ENCODE assay signal across 15 mouse cellular contexts in the genomic region with DNA sequence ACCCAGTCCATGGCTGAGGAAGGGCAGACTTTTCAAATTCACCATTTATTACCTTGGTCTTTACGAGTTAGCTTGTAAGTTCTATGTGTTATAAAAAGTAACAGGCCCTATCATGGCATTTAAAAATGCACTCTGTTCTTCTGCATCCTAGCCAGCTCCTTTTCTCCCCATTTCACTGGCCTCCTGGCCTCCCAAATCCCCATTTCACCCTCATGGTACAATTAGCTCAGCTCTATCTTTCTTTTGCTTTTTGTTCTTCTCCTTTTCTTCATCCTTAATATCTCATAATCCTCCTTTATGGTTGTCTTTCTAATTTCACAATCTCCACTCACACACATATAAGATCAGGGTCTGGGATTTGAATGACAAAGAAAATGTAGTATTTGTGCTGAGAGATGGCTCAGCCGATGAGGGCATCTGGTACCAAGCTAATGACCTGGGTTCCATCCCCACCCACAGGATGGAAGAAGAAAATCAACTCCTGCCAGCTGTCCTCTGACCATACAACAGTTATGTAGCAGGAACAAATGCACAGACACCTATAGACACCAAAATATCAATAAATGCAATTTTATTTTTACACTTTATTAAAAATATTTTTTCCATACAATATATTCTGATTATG. TPM values are rescaled to one million over a fixed set of nuclear protein-coding genes. Genes with fewer than 3 reads are reported as not detected.
A peak's percentile ranks its signal among the peaks of the same experiment; 100 is the strongest.
DNase-seq lines count a peak whose midpoint lies in the region; ATAC-seq and TF ChIP-seq lines count a peak whose summit lies in the region.
"Had no signal": no experiment of that assay in that cellular context is flagged by ENCODE, and none has a peak within 500 bp of the region (broad histone marks: within the 10 kb centered on the region; RNA-seq: fewer than 3 reads in every experiment).

No protein-coding gene starts in this region.

- no peaks in the 10 kb centered on the region for H3K9me3 ChIP-seq in forebrain, embryonic 11.5 days (ENCODE audit: control insufficient read depth, low read length)
- H3K9me3 ChIP-seq in forebrain, embryonic 10.5 days = no peaks in the 10 kb centered on the region
- no peaks in the 10 kb centered on the region for H3K9me3 ChIP-seq in hindbrain, embryonic 13.5 days
- H3K9me3 ChIP-seq in neural tube, embryonic 14.5 days (ENCODE audit: control insufficient read depth, low read length) = no peaks in the 10 kb centered on the region
- H3K9me3 ChIP-seq: kidney, embryonic 15.5 days had no signal

- ATAC-seq in forebrain, embryonic 11.5 days (replicated peaks; ENCODE audit: low FRiP score) = peak; percentile 54; the same call in 1 of the 2 replicates
- peak; percentile 53; the same call in 1 of the 2 replicates for ATAC-seq in hindbrain, embryonic 13.5 days (ENCODE audit: low FRiP score)
- ATAC-seq in neural tube, embryonic 14.5 days (ENCODE audit: low read depth) = peak; percentile 68; the same call in 1 of the 2 replicates

- H3K4me1 ChIP-seq in forebrain, embryonic 11.5 days (replicated peaks; ENCODE audit: control insufficient read depth, insufficient read depth, low read length) = 0 out of 2 replicates have a peak, but pooled peaks cover 2% of the 10 kb centered on the region
- peaks cover 12% of the 10 kb centered on the region; the same call in 1 of the 2 replicates for H3K4me1 ChIP-seq in forebrain, embryonic 10.5 days
- H3K4me1 ChIP-seq in hindbrain, embryonic 13.5 days (replicated peaks) = no peaks in the 10 kb centered on the region
- H3K4me1 ChIP-seq in neural tube, embryonic 14.5 days (ENCODE audit: control insufficient read depth, insufficient read depth, low read length) = no peaks in the 10 kb centered on the region
- no peaks in the 10 kb centered on the region for H3K4me1 ChIP-seq in kidney, adult 2 months (ENCODE audit: control insufficient read depth, insufficient read depth, low read length)
- H3K4me1 ChIP-seq: kidney, embryonic 15.5 days had no signal

- no peak overlapping the region for H3K27ac ChIP-seq in forebrain, embryonic 11.5 days (ENCODE audit: low read depth, low read length)
- H3K27ac ChIP-seq in forebrain, embryonic 10.5 days = no peak overlapping the region
- H3K27ac ChIP-seq in hindbrain, embryonic 13.5 days = no peak overlapping the region
- no peak overlapping the region for H3K27ac ChIP-seq in neural tube, embryonic 14.5 days (ENCODE audit: low read depth, low read length)
- no peak overlapping the region for H3K27ac ChIP-seq in kidney, adult 2 months (ENCODE audit: insufficient read depth, low read depth, low read length)
- H3K27ac ChIP-seq: kidney, embryonic 15.5 days had no signal

- TF ChIP-seq POLR2A in kidney, adult 2 months (IDR thresholded peaks at IDR 0.05; ENCODE audit: low read depth, low read length) = no peak

- no peak for TF ChIP-seq CTCF in kidney, adult 2 months (conservative IDR thresholded peaks at IDR 0.05; ENCODE audit: insufficient read depth, insufficient read length, low read depth, low read length)

- DNase-seq in forebrain, embryonic 11.5 days (ENCODE audit: low spot score) = no peak
- no peak for DNase-seq in forebrain, embryonic 10.5 days (ENCODE audit: extremely low spot score, low spot score)
- DNase-seq in cerebellum, adult 11-12 months = peak; percentile 57
- no peak for DNase-seq in frontal cortex, postnatal 36 days (ENCODE audit: low spot score in 2 of 2)
- DNase-seq in frontal cortex, postnatal 10 days (ENCODE audit: low spot score in 2 of 2) = no peak
- DNase-seq in kidney, adult 2 months = no peak
- DNase-seq: B cell, adult 2 months; gastrocnemius, postnatal 25 days; lung, postnatal 14 days had no signal

- whole genome bisulfite sequencing in forebrain, embryonic 11.5 days = 50% methylated on average over 2 of the region's 2 CpGs
- 67% methylated on average over 2 of the region's 2 CpGs for WGBS in forebrain, embryonic 10.5 days
- 60% methylated on average over 2 of the region's 2 CpGs for WGBS in hindbrain, embryonic 13.5 days
- 31% methylated on average over 2 of the region's 2 CpGs for WGBS in neural tube, embryonic 14.5 days
- 47% methylated on average over 2 of the region's 2 CpGs for WGBS in kidney, adult 2 months

- H3K4me2 ChIP-seq in forebrain, embryonic 11.5 days (ENCODE audit: low read depth, low read length, severe bottlenecking) = no peak overlapping the region
- H3K4me2 ChIP-seq in hindbrain, embryonic 13.5 days = no peak overlapping the region
- H3K4me2 ChIP-seq in neural tube, embryonic 14.5 days (ENCODE audit: low read depth, low read length) = no peak overlapping the region
- H3K4me2 ChIP-seq: kidney, embryonic 15.5 days; liver, embryonic 11.5 days had no signal

- H3K36me3 ChIP-seq in forebrain, embryonic 11.5 days (ENCODE audit: control insufficient read depth, insufficient read depth, low read length) = no peaks in the 10 kb centered on the region
- H3K36me3 ChIP-seq in forebrain, embryonic 10.5 days (replicated peaks) = no peaks in the 10 kb centered on the region
- H3K36me3 ChIP-seq in hindbrain, embryonic 13.5 days = no peaks in the 10 kb centered on the region
- no peaks in the 10 kb centered on the region for H3K36me3 ChIP-seq in neural tube, embryonic 14.5 days (ENCODE audit: control insufficient read depth, insufficient read depth, low read length)
- H3K36me3 ChIP-seq in kidney, adult 2 months (ENCODE audit: control insufficient read depth, insufficient read depth, low read length) = no peaks in the 10 kb centered on the region
- H3K36me3 ChIP-seq: kidney, embryonic 15.5 days had no signal

- no peak overlapping the region for H3K9ac ChIP-seq in forebrain, embryonic 11.5 days (ENCODE audit: low read length)
- no peak overlapping the region for H3K9ac ChIP-seq in hindbrain, embryonic 13.5 days
- H3K9ac ChIP-seq in neural tube, embryonic 14.5 days (replicated peaks; ENCODE audit: low read depth, low read length) = no peak overlapping the region
- H3K9ac ChIP-seq: kidney, embryonic 15.5 days had no signal

- H3K27me3 ChIP-seq in forebrain, embryonic 11.5 days (ENCODE audit: control insufficient read depth, insufficient read depth, low read length) = no peaks in the 10 kb centered on the region
- no peaks in the 10 kb centered on the region for H3K27me3 ChIP-seq in forebrain, embryonic 10.5 days (ENCODE audit: poor library complexity, severe bottlenecking)
- no peaks in the 10 kb centered on the region for H3K27me3 ChIP-seq in hindbrain, embryonic 13.5 days
- no peaks in the 10 kb centered on the region for H3K27me3 ChIP-seq in neural tube, embryonic 14.5 days (ENCODE audit: control insufficient read depth, insufficient read depth, low read length)
- no peaks in the 10 kb centered on the region for H3K27me3 ChIP-seq in kidney, adult 2 months (replicated peaks; ENCODE audit: control insufficient read depth, insufficient read depth, low read length)

- no peak overlapping the region for H3K4me3 ChIP-seq in forebrain, embryonic 11.5 days (ENCODE audit: low read depth, low read length)
- H3K4me3 ChIP-seq in forebrain, embryonic 10.5 days = no peak overlapping the region
- no peak overlapping the region for H3K4me3 ChIP-seq in hindbrain, embryonic 13.5 days
- no peak overlapping the region for H3K4me3 ChIP-seq in neural tube, embryonic 14.5 days (ENCODE audit: low read depth, low read length)
- H3K4me3 ChIP-seq in kidney, adult 2 months (ENCODE audit: insufficient read depth, low read depth, low read length) = no peak overlapping the region
- H3K4me3 ChIP-seq: erythroblast, embryonic 14.5 days; kidney, embryonic 15.5 days; myocyte had no signal

RNA-seq across cellular contexts. Expression of a gene that starts 48.1 kb away (rescaled TPM):
- polyA plus RNA-seq in forebrain, embryonic 11.5 days (2014; fragmentation: Nextera tagmentation; extraction: Ambion mirVana) = 20.4 and 20.5 TPM in 2 replicates
- polyA plus RNA-seq in forebrain, embryonic 10.5 days (2016; fragmentation: Nextera tagmentation; extraction: Ambion mirVana) = 12.9 and 13.4 TPM in 2 replicates
- 49.2 and 49.6 TPM in 2 replicates for polyA plus RNA-seq in hindbrain, embryonic 13.5 days (2015; fragmentation: Nextera tagmentation; extraction: Ambion mirVana)
- 55.7 and 57.1 TPM in 2 replicates for polyA plus RNA-seq in neural tube, embryonic 14.5 days (2014; fragmentation: Nextera tagmentation; extraction: Ambion mirVana)
- 0.11 and 0.14 TPM in 2 replicates for polyA plus RNA-seq in kidney, adult 2 months (2012; rRNA removed)

Comparison
In these comparisons a context has a peak if more than half of its experiments do, and no peak if none do; other contexts are left out.
1. RNA of a gene that starts 48.1 kb away (polyA plus RNA-seq): 55.7 to 57.1 TPM in neural tube, embryonic 14.5 days, 49.2 to 49.6 TPM in hindbrain, embryonic 13.5 days, 20.4 to 20.5 TPM in forebrain, embryonic 11.5 days and 12.9 to 13.4 TPM in forebrain, embryonic 10.5 days; 0.11 to 0.14 TPM in kidney, adult 2 months; every median in the first group is over 10 times any median in the second.
2. Peak in every context shown above with its lines, with median percentiles within 50 percentile points of each other: ATAC-seq.